Mouse (Mus musculus): ENCODE measurements around the gene Klhl7.

Gene Klhl7

DNA sequence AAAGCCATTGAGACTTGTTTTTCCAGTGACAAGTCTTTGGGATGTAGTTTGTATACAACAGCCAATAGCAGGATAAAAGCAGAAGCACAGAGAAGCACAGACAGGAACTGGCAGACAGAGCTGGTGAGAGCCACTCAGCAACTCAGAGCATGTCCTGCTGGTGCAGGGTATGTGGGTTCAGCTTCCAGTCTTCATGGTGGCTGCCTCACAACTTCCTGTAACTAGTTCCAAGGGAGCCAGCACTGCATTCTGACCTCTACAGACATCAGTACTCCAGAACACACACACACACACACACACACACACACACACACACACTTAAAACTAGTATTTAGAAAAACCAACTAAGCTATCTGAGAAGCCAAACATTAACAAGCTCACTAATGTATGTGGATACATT, 71.7 kb downstream of the Klhl7 start:
- in situ Hi-C loops (cut with MboI) = no loop called here

GRCm38 (mm10) chr5:24181514-24182295, 81.3 kb downstream of the Klhl7 start:
- in situ Hi-C loops (cut with MboI) = no loop called here

DNA sequence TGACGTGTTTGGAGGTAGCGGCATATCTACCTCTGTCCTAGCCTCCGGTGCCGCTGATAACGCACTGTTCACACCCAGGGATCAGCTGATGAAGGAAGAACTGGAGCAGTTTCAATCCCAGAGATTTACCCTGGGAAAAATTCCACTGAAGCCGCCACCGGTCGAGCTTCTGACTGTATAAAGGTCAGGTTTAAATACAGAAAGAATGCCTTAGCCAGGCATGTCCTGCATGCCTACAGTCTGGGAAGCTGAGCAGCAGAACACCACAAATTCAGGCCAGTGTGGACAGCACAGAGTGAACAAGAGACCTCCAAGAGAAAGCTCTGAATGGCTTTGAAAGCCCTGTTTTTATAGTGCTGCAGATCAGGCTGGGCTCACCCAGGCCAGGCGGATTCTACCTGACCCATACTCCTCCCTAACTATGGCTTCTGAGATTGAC, 81.9 kb downstream of the Klhl7 start:
- in situ Hi-C loops (cut with MboI) = no loop called here

DNA sequence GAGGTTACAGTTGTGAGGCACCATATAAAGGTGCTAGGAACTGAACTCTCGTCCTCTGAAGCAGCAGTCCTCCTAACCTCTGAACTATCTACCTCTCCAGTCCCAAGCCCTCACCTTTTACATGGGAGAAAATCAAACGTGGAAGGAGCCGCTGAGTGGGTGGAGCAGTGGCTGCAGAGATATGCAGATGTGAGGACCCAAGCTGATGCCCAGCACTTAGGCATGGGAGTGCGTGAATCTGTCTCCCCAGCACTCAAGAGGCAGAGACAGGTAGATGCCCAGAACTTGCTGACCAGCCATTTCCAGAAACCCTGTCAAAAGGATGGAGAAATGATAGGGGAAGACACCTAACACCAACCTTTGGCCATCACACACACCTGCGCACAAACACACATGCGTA, 82.7 kb downstream of the Klhl7 start:
- in situ Hi-C loops (cut with MboI) = no loop called here

DNA sequence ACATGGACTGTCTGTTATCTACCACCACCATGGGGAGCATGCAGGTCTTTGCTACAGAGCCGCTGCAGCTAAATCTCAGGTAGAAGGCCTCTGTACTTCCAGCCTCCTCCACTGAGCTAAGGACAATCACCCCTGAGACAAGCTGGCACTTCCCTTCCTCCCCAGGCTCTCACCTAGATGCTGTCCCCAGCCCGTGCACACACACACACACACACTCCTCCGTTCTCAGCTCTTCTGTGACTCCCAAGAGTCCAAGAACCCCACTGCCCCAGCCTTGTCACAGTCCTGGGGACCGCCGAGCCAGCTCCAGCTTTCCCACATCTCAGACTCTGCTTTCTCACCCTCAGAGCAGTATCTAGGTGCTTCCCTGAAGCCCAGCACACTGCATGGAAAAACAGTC, 83.6 kb downstream of the Klhl7 start:
- in situ Hi-C loops (cut with MboI) = no loop called here

DNA sequence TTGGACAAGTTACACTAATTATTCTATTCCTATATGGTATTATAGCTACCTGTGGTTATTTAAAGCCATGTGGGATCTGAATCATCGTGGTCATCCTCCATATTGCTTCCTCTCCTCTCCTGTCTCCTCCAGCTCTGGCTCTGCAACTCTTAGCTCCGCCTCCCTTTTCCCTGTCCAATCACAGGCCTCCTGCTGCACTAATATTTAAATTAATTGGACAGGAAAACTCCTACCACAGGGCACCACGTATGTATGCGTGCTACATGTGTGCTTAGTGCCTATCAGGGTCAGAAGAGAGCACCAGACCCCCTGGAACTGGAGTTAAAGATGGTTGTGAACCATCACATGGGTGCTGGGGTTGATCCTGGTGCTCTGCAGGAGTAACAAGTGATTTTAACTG, 88.1 kb downstream of the Klhl7 start:
- in situ Hi-C loops (cut with MboI) = no loop called here

DNA sequence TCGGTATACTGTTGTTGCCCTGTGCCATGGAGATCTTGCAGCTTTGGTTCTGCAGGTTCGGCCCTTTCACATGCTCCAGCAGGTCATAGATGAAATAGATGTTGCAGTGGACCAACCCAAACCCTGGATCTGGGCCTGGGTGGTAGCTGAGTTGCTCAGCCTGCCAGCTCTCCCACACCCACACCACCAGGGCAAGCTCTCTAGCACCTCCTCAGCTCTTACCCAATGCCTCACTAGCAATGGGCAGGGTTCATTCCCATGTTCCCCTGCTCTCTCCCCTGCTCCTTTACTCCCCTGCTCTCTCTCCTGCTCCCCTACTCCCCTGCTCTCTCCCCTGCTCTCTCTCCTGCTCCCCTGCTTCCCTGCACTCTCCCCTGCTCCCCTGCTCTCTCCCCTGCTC, 91.4 kb downstream of the Klhl7 start:
- in situ Hi-C loops (cut with MboI) = no loop called here

GRCm38 (mm10) chr5:24201006-24201405, 100.6 kb downstream of the Klhl7 start:
- in situ Hi-C loops (cut with MboI) = no loop called here

- in situ Hi-C loops (cut with MboI) = no loop called here
Observed at GRCm38 (mm10) chr5:24202492-24202891, 102.1 kb downstream of the Klhl7 start.

- in situ Hi-C loops (cut with MboI) = no loop called here
Observed at GRCm38 (mm10) chr5:24203266-24203665, 102.9 kb downstream of the Klhl7 start.

DNA sequence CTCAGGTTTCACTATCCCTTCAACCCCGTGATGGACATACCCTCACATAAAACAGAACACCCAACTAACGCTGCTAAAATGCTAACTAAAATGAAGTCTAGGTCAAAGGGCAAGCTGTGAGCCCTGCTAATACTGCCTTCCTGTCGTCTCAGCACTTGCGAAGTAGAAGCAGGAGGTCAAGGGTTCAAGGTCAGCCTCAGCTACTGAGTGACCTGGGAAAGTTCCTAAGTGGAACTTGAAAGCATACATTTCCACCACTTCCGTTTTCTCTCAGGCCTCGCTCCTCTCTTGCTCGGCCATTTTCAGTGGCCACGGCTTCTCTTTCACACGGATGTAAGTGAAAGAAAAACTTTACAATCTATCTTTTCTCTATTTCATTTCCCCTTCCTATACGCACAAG, 107.6 kb downstream of the Klhl7 start:
- in situ Hi-C loops (cut with MboI) = no loop called here

DNA sequence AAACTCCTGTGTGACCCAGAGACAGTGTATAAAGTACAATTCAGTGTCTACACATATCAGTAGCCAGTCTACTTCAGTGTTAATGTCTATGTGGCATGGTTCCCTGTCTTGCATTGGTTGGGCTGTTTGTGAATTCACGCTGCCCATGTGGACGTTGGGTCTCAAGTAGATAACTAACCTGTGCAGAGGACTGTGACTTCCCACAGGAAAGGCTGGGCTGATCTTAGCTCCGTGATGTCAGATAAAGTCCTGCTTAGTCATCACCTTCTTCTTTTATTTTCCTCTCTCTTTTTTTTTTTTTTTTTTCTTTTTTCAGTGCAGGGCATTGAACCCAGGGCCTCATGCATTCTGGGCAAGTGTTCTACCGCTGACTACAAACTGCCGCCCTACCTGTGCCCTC, 108.1 kb downstream of the Klhl7 start:
- in situ Hi-C loops (cut with MboI) = no loop called here

All from mature B cell (primary cell).